Mouse (Mus musculus): ENCODE measurements around the gene Scrt2. TPM values are rescaled to one million over a fixed set of nuclear protein-coding genes. Genes with fewer than 3 reads are reported as not detected.

Scrt2 gene
- polyA plus RNA-seq, 1 experiment from 2014 or later, result not detected

GRCm38 (mm10) chr2:152083411-152083810, 2.1 kb downstream of the Scrt2 start:
- Histone ChIP-seq H3K4me1 (ENCODE audit: insufficient read depth) (no peaks in the 10 kb centered on the region), H3K27me3 (ENCODE audit: insufficient read depth, low read length) (peaks cover 51% of the 10 kb centered on the region), H3K9me3 (ENCODE audit: low read depth, low read length) (no peaks in the 10 kb centered on the region), H3K9ac (no peak overlapping the region), H3K4me2 (no peak overlapping the region), H3K36me3 (ENCODE audit: insufficient read depth) (no peaks in the 10 kb centered on the region), H3K4me3 (ENCODE audit: low read depth, low read length) (no peak overlapping the region), H3K27ac (ENCODE audit: low read depth) (no peak overlapping the region)
- 55% methylated on average over 4 of the region's 4 CpGs for WGBS
- DNase-seq (no peak), ATAC-seq (ENCODE audit: insufficient read depth) (no peak)
- no peak for TF ChIP-seq CTCF (IDR thresholded peaks at IDR 0.05; ENCODE audit: low read depth)

GRCm38 (mm10) chr2:152084298-152084697, 3.0 kb downstream of the Scrt2 start:
- Histone ChIP-seq H3K4me3 (ENCODE audit: low read depth, low read length) (no peak overlapping the region), H3K36me3 (ENCODE audit: insufficient read depth) (no peaks in the 10 kb centered on the region), H3K9ac (no peak overlapping the region), H3K27me3 (ENCODE audit: insufficient read depth, low read length) (peaks cover 43% of the 10 kb centered on the region), H3K4me1 (ENCODE audit: insufficient read depth) (no peaks in the 10 kb centered on the region), H3K4me2 (no peak overlapping the region), H3K27ac (ENCODE audit: low read depth) (no peak overlapping the region), H3K9me3 (ENCODE audit: low read depth, low read length) (no peaks in the 10 kb centered on the region)
- DNase-seq (no peak), ATAC-seq (ENCODE audit: insufficient read depth) (no peak)
- TF ChIP-seq CTCF (IDR thresholded peaks at IDR 0.05; ENCODE audit: low read depth), result no peak
- WGBS, result 29% methylated on average over 6 of the region's 6 CpGs

- Histone ChIP-seq H3K27me3 (ENCODE audit: insufficient read depth, low read length) (peaks cover 33% of the 10 kb centered on the region), H3K4me1 (ENCODE audit: insufficient read depth) (no peaks in the 10 kb centered on the region), H3K9ac (no peak overlapping the region), H3K9me3 (ENCODE audit: low read depth, low read length) (no peaks in the 10 kb centered on the region), H3K4me2 (no peak overlapping the region), H3K4me3 (ENCODE audit: low read depth, low read length) (no peak overlapping the region), H3K36me3 (ENCODE audit: insufficient read depth) (no peaks in the 10 kb centered on the region), H3K27ac (ENCODE audit: low read depth) (no peak overlapping the region)
- ATAC-seq (ENCODE audit: insufficient read depth), result no peak
- WGBS, result 60% methylated on average over 6 of the region's 6 CpGs
- TF ChIP-seq CTCF (IDR thresholded peaks at IDR 0.05; ENCODE audit: low read depth), result no peak
- DNase-seq, result no peak
These were observed 4.1 kb downstream of the Scrt2 start for GRCm38 (mm10) chr2:152085414-152085813.

- H3K4me1 ChIP-seq (ENCODE audit: insufficient read depth), result no peaks in the 10 kb centered on the region
- no peak for DNase-seq
- peaks cover 35% of the 10 kb centered on the region for H3K27me3 ChIP-seq (ENCODE audit: insufficient read depth, low read length)
- no peak for TF ChIP-seq CTCF (IDR thresholded peaks at IDR 0.05; ENCODE audit: low read depth)
- no peaks in the 10 kb centered on the region for H3K36me3 ChIP-seq (ENCODE audit: insufficient read depth)
- ATAC-seq (ENCODE audit: insufficient read depth), result no peak
- H3K4me2 ChIP-seq, result no peak overlapping the region
- no peak overlapping the region for H3K27ac ChIP-seq (ENCODE audit: low read depth)
- no peak overlapping the region for H3K4me3 ChIP-seq (ENCODE audit: low read depth, low read length)
- H3K9me3 ChIP-seq (ENCODE audit: low read depth, low read length), result no peaks in the 10 kb centered on the region
- WGBS, result 64% methylated on average over 6 of the region's 6 CpGs
- no peak overlapping the region for H3K9ac ChIP-seq
These were observed 5.1 kb downstream of the Scrt2 start for GRCm38 (mm10) chr2:152086451-152086850.

GRCm38 (mm10) chr2:152087111-152087510, 5.8 kb downstream of the Scrt2 start:
- DNase-seq (no peak), ATAC-seq (ENCODE audit: insufficient read depth) (no peak)
- 74% methylated on average over 5 of the region's 5 CpGs for whole genome bisulfite sequencing
- Histone ChIP-seq H3K4me3 (ENCODE audit: low read depth, low read length) (no peak overlapping the region), H3K9ac (no peak overlapping the region), H3K27me3 (ENCODE audit: insufficient read depth, low read length) (peaks cover 38% of the 10 kb centered on the region), H3K27ac (ENCODE audit: low read depth) (no peak overlapping the region), H3K4me2 (no peak overlapping the region), H3K4me1 (ENCODE audit: insufficient read depth) (no peaks in the 10 kb centered on the region), H3K36me3 (ENCODE audit: insufficient read depth) (no peaks in the 10 kb centered on the region), H3K9me3 (ENCODE audit: low read depth, low read length) (no peaks in the 10 kb centered on the region)
- TF ChIP-seq CTCF (IDR thresholded peaks at IDR 0.05; ENCODE audit: low read depth), result no peak

GRCm38 (mm10) chr2:152089078-152089477, 7.7 kb downstream of the Scrt2 start:
- H3K9me3 ChIP-seq (ENCODE audit: low read depth, low read length), result no peaks in the 10 kb centered on the region
- 10% methylated on average over 4 of the region's 4 CpGs for WGBS
- DNase-seq (peak; percentile 76), ATAC-seq (ENCODE audit: insufficient read depth) (no peak)
- no peak overlapping the region for H3K27ac ChIP-seq (ENCODE audit: low read depth)
- peak; percentile 75 for TF ChIP-seq CTCF (IDR thresholded peaks at IDR 0.05; ENCODE audit: low read depth)
- no peak overlapping the region for H3K9ac ChIP-seq
- H3K36me3 ChIP-seq (ENCODE audit: insufficient read depth), result no peaks in the 10 kb centered on the region
- H3K4me2 ChIP-seq, result no peak overlapping the region
- H3K4me3 ChIP-seq (ENCODE audit: low read depth, low read length), result no peak overlapping the region
- peaks cover 38% of the 10 kb centered on the region for H3K27me3 ChIP-seq (ENCODE audit: insufficient read depth, low read length)
- H3K4me1 ChIP-seq (ENCODE audit: insufficient read depth), result no peaks in the 10 kb centered on the region

GRCm38 (mm10) chr2:152089581-152089980, 8.3 kb downstream of the Scrt2 start:
- H3K4me2 ChIP-seq, result no peak overlapping the region
- H3K27ac ChIP-seq (ENCODE audit: low read depth), result no peak overlapping the region
- 77% methylated on average over 5 of the region's 5 CpGs for WGBS
- ATAC-seq (ENCODE audit: insufficient read depth) (no peak), DNase-seq (no peak)
- no peaks in the 10 kb centered on the region for H3K9me3 ChIP-seq (ENCODE audit: low read depth, low read length)
- no peak for TF ChIP-seq CTCF (IDR thresholded peaks at IDR 0.05; ENCODE audit: low read depth)
- no peaks in the 10 kb centered on the region for H3K4me1 ChIP-seq (ENCODE audit: insufficient read depth)
- no peak overlapping the region for H3K4me3 ChIP-seq (ENCODE audit: low read depth, low read length)
- no peaks in the 10 kb centered on the region for H3K36me3 ChIP-seq (ENCODE audit: insufficient read depth)
- H3K9ac ChIP-seq, result no peak overlapping the region
- peaks cover 40% of the 10 kb centered on the region for H3K27me3 ChIP-seq (ENCODE audit: insufficient read depth, low read length)

GRCm38 (mm10) chr2:152090486-152090885, 9.2 kb downstream of the Scrt2 start:
- no peak overlapping the region for H3K9ac ChIP-seq
- no peak for DNase-seq
- ATAC-seq (ENCODE audit: insufficient read depth), result no peak
- no peak overlapping the region for H3K27ac ChIP-seq (ENCODE audit: low read depth)
- H3K4me2 ChIP-seq, result no peak overlapping the region
- no peaks in the 10 kb centered on the region for H3K36me3 ChIP-seq (ENCODE audit: insufficient read depth)
- no peaks in the 10 kb centered on the region for H3K9me3 ChIP-seq (ENCODE audit: low read depth, low read length)
- no peak for TF ChIP-seq CTCF (IDR thresholded peaks at IDR 0.05; ENCODE audit: low read depth)
- H3K4me3 ChIP-seq (ENCODE audit: low read depth, low read length), result no peak overlapping the region
- 81% methylated on average over 5 of the region's 5 CpGs for WGBS
- H3K27me3 ChIP-seq (ENCODE audit: insufficient read depth, low read length), result peaks cover 49% of the 10 kb centered on the region
- H3K4me1 ChIP-seq (ENCODE audit: insufficient read depth), result no peaks in the 10 kb centered on the region
